Mouse (Mus musculus) spleen, adult 18-20 months (tissue): Measurements from ENCODE around the gene Chst11.
"Not testable (repeated sequence)": the region's sequence is repeated elsewhere in the genome, so short reads cannot be mapped to it uniquely, and the experiment has no call there.

Experiments
- DNase-seq, 2 experiments: peaks; one replicate each; pipeline ENCODE4 v3.0.0; 2022; ENCODE audit warnings: mixed read lengths in 2 of 2

Chst11 gene

GRCm38 (mm10) chr10:83114564-83114963 lies 129.3 kb downstream of the Chst11 start:
- DNase-seq = no peak

DNA sequence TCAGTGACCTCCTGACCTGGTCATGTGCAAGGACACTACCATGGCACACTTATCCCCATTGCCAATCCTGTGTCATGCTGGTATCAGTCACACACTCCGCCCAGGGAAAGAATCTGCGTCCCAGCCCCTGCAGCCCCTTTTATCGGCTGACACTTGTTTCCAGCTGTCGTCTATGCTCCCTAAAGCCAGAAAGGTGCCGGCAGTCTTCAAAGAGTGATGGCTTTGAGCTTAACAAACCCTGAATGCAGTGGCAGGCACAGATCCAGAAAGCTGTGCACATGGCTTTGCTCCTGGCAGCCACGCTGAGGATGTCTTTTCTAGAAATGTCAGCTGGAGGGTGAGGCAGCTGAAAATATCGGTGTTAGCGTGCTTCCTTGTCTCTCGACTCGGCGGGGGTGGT lies 131.6 kb downstream of the Chst11 start:
- DNase-seq = no peak

GRCm38 (mm10) chr10:83117851-83118250 lies 132.6 kb downstream of the Chst11 start:
- DNase-seq = no peak

- DNase-seq = no peak
Measured at GRCm38 (mm10) chr10:83118613-83119012, 133.3 kb downstream of the Chst11 start.

- no peak for DNase-seq
Measured at GRCm38 (mm10) chr10:83119016-83119415, 133.7 kb downstream of the Chst11 start.

- DNase-seq = not testable (repeated sequence)
Measured at GRCm38 (mm10) chr10:83119461-83119860, 134.2 kb downstream of the Chst11 start.

- no peak for DNase-seq
Measured at GRCm38 (mm10) chr10:83119909-83120308, 134.6 kb downstream of the Chst11 start.

DNA sequence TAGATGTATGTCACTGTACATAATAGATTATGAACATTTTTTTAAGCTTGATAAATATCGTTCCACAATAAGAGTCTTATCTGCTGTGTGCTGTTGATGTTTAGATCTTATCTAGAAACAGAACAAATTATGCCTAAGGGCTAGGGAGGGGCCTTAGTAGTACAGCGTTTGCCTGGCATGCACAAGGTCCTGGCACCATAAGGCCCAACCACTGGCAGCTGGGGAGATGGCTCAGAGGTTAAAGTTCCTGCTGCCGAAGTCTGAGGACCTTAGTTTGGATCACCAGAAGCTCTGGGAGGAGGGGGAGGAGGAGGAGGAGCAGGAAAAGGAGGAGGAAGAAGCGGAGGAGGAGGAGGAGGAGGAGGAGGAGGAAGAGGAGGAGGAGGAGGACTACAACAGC lies 135.6 kb downstream of the Chst11 start:
- DNase-seq = no peak

DNA sequence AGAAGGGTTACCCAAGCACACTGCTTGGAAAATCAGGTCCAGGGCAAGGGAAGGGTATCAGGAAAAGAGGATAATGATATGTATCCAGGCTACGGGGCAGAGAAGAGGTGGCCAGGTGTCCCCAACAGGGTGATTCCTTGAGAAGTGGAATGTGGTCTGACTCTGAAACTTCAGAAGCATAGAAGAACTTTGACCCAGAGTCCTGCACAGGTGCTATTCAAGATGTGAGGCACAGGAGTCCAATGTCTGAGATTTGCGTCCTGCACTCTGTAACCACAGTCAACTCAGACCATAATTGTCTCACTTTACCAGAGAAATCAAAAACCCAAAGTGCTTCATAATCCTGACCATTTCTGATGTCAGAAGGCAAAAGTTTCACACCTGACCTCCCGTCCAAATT lies 139.3 kb downstream of the Chst11 start:
- DNase-seq = no peak

- no peak for DNase-seq
Measured at GRCm38 (mm10) chr10:83126447-83126846, 141.1 kb downstream of the Chst11 start.

DNA sequence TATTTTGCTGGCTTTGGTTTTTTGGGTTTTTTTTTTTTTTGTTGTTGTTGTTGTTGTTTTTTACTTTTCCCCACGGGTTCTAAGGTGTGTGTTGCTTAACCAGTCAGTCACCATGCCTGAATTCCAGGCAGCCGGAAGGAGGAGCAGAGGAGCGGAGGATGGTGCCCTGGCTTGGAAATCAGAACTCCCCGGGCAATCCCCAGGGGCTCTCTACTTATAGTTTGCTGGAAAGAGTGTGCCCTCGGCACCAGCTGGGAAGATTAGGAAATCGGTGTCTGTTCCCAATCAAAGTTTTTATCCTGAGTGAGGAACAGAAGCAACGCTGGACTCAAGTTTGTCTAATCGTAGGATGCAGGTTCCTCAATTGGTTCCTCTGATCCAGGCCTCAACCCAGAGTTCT lies 143.1 kb downstream of the Chst11 start:
- no peak for DNase-seq

- no peak for DNase-seq
Measured at GRCm38 (mm10) chr10:83129624-83130218, 144.4 kb downstream of the Chst11 start.

- DNase-seq = no peak
Measured at GRCm38 (mm10) chr10:83130611-83131010, 145.3 kb downstream of the Chst11 start.

DNA sequence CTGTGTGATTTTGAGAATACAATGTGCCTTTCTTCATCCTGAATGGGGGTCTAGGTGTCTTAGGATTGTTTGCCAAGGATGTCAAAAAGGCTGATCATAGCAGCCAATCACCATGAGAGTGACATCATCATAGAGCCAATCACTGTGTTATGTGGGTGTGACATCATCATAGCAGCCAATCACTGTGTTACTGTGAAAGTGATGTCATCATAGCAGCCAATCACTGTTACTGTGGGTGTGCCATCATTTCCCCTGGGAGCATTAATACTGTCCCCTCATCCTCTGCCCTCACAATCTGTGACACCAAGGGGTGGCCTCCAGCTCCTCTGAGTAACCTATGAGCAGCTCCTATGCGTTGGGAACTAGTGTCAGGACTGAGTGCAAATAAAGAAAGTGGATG lies 146.6 kb downstream of the Chst11 start:
- DNase-seq = no peak

DNA sequence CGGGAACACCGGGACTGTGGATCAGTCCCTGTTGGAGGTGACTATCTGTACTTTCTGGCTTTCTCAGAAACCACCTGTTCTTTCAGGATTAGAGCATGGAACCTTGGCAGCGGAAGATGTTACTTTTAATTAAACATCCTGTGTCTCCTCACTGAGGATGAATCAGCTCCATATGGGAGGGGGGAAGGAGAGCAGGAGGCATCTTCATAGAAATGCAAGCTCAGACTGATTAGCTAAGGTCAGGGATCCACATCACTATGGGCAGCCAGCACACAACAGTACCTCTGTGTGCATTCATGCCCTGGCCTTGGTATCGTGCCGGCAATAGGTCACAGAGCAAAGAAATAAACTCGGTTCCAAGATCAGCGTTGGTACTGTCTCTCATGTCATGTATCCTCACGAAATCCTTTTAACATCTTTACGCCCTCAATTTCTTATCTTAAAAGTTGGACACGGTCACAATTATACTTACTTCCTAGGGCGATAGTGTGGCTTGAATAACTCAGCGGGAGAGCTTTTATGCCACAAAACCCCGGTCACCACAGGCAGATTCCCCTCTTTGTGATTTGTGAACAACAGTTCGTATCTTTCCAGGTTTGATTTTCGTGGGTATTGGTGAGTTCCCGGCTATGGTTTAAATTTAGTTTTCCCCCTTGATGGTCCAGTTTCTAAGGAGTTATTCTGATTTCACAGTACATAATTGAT lies 148.7 kb downstream of the Chst11 start:
- no peak for DNase-seq

GRCm38 (mm10) chr10:83134896-83135295 lies 149.6 kb downstream of the Chst11 start:
- DNase-seq = no peak

DNA sequence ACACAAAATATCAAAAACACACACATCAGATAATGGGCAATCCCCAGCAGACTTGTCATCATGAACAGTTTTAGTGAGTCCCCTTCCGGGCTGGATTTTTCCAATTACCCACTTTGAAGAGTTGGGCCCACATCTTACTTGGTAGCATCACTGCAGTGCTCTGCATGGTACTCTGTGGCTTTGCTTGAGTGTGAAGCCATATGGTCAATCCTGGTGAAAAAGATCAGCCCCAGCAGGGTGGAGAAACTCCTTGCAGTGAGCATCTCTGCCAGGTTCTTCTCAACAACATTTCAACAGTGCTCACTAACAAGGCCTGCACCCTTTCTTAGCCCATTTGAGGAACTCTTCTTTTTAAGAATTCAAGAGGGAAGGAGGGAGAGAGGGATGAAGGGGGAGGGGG lies 150.7 kb downstream of the Chst11 start:
- DNase-seq = no peak

- DNase-seq = no peak
Measured at GRCm38 (mm10) chr10:83137103-83137502, 151.8 kb downstream of the Chst11 start.

DNA sequence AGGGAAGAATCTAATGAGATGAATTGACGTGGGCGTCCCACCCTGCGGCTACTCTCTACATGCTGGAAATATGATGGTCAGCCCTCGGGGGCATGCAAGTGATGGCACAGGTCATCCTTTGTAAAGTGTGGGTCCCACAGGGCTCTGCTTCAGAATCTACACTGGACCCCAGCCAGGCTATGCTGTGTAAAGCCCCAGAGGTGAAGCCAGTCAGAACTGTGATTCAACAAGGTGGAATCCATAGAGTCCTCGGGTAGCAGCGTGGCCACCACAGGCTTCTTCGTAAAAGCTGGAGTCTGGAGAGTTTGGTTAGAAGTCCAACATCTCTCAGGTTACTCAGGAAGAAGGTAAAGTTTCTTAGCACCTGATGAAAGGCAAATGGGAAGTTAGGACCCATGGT lies 154.0 kb downstream of the Chst11 start:
- DNase-seq = no peak

GRCm38 (mm10) chr10:83140258-83140936 lies 155.1 kb downstream of the Chst11 start:
- DNase-seq = no peak

DNA sequence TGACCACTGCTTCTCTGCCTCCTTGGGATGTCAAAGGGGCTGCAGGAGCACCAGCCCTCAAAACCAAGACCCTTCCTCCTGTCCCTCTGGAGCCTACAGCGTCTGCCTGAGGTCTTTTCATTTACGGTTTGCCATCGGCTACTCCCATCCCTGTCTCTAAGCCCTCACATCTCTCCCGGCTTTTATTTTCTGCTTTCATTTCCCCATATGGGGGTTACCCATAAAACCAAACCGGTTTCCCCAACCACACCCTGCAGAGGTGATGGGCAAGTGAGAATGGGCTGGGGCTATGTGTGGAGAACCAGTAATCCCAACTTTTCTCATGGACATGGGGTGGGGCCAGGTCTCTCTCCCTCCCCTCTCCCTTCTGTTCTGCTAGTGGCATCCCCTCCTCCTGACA lies 156.1 kb downstream of the Chst11 start:
- DNase-seq = no peak

GRCm38 (mm10) chr10:83143049-83143448 lies 157.8 kb downstream of the Chst11 start:
- no peak for DNase-seq

- no peak for DNase-seq
Measured at GRCm38 (mm10) chr10:83145836-83146235, 160.5 kb downstream of the Chst11 start.
